Mouse (Mus musculus) lung, postnatal 0 days (tissue): Measurements from ENCODE around the gene Aldh1l2. TPM values are rescaled to one million over a fixed set of nuclear protein-coding genes. Genes with fewer than 3 reads are reported as not detected.

Source experiments
- ATAC-seq: fragments of 200-750 bp; cut with Nextera tagmentation; 2 replicates; pipeline ENCODE4 v1.8.0; 2017; ENCODE audit warnings: moderate library complexity
- DNase-seq: peaks from one replicate; pipeline ENCODE4 v3.0.0-alpha.2; 2016; ENCODE audit warnings: low spot score
- H3K27ac ChIP-seq: fragments of 300-500 bp; sonication (generic); 2 replicates; pipeline ENCODE4 v1.5.1; 2014; ENCODE audit warnings: antibody characterized with exemption, mild to moderate bottlenecking, low read length, mixed read lengths
- H3K27me3 ChIP-seq: fragments of 300-500 bp; sonication (generic); replicated peaks from 2 replicates; pipeline ENCODE4 v1.6.1; 2014; ENCODE audit warnings: low read length, mixed read lengths; ENCODE audit not compliant: insufficient read depth
- H3K36me3 ChIP-seq: fragments of 300-500 bp; sonication (generic); 2 replicates; pipeline ENCODE4 v1.6.1; 2014; ENCODE audit warnings: low read length, mixed read lengths; ENCODE audit not compliant: insufficient read depth
- H3K4me1 ChIP-seq: fragments of 300-500 bp; sonication (generic); 2 replicates; pipeline ENCODE4 v1.6.1; 2014; ENCODE audit warnings: antibody characterized with exemption, low read depth, low read length, mixed read lengths; ENCODE audit not compliant: insufficient read depth
- H3K4me2 ChIP-seq: fragments of 300-500 bp; sonication (generic); replicated peaks from 2 replicates; pipeline ENCODE4 v1.6.1; 2014; ENCODE audit warnings: low read depth, mild to moderate bottlenecking, low read length, moderate library complexity, mixed read lengths
- H3K4me3 ChIP-seq: fragments of 300-500 bp; sonication (generic); 2 replicates; pipeline ENCODE4 v1.5.1; 2014; ENCODE audit warnings: low read depth, low read length
- H3K9ac ChIP-seq: fragments of 300-500 bp; sonication (generic); replicated peaks from 2 replicates; pipeline ENCODE4 v1.6.1; 2014; ENCODE audit warnings: low read depth, mild to moderate bottlenecking
- H3K9me3 ChIP-seq: fragments of 300-500 bp; sonication (generic); 2 replicates; pipeline ENCODE4 v1.6.1; 2016; ENCODE audit warnings: low read length, mixed read lengths
- CTCF ChIP-seq: IDR thresholded peaks from 2 replicates; pipeline ENCODE4 v1.5.1; 2016; ENCODE audit warnings: antibody characterized with exemption, mild to moderate bottlenecking
- EP300 ChIP-seq: IDR thresholded peaks from 2 replicates; pipeline ENCODE4 v1.6.1; 2016; ENCODE audit warnings: antibody characterized with exemption, mild to moderate bottlenecking, control low read depth
- WGBS: fragments of 180-500 bp; shearing (Covaris S2); extraction: QIAGEN DNeasy Blood & Tissue Kit; methylation state at CpG from one replicate; pipeline ENCODE4 v1.1.7; 2014; 5-methylcytosine and 5-hydroxymethylcytosine counted together
- polyA plus RNA-seq: library from polyadenylated mRNA; unstranded; fragments of >200 nt; fragmentation: Nextera tagmentation; extraction: Ambion mirVana; gene quantifications from 2 replicates; pipeline ENCODE4 v1.2.1, GENCODE M21; 2015

Gene Aldh1l2
- polyA plus RNA-seq, 1 experiment from 2014 or later: 0.45 TPM

DNA sequence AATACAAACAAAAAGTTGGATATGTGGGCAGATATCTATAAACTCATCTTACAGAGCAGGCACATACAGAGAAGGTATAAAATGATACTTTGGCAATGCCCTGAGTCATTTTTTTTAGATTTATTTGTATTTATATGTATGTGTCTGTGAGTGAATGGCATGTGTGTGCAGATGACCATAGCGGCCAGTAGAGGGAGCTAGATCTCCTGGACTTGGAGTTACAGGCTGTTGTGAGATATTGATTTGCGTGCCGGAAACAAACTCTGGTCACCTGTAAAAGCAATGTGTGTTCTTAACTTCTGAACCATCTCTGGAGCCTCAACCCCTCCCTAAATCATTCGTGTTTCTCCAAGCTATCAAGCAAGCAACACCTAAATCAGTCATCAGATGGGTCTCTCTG, 12.9 kb downstream of the Aldh1l2 start:
- ATAC-seq: no peak
- WGBS: 81% methylated on average over 4 of the region's 4 CpGs
- DNase-seq: no peak
- no peaks in the 10 kb centered on the region for H3K27me3 ChIP-seq
- H3K27ac ChIP-seq: no peak overlapping the region
- no peak overlapping the region for H3K4me3 ChIP-seq
- no peaks in the 10 kb centered on the region for H3K9me3 ChIP-seq
- TF ChIP-seq CTCF (peak; percentile 48), EP300 (no peak)
- H3K36me3 ChIP-seq: no peaks in the 10 kb centered on the region
- no peak overlapping the region for H3K9ac ChIP-seq
- no peak overlapping the region for H3K4me2 ChIP-seq
- H3K4me1 ChIP-seq: no peaks in the 10 kb centered on the region

DNA sequence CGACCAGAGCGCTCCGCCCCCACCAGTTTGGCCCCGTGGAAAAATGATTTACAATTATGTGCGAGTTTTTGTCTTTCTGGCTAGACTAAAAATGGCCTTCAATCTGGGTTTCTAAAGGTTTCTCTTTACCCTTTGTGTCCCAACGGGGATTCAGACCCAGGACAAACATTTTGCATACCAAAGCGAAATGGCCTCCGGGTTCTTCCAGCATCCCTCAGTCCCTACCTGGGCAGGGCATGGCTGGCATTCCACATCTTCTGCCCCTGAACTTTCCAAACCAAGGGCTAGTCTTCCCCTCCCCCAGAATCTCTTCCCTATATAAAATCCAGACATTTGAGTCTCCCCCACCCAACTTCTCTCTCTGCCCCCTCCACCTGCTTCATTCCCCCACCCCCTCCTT, 20.2 kb downstream of the Aldh1l2 start:
- DNase-seq (no peak), ATAC-seq (no peak)
- no peak overlapping the region for H3K9ac ChIP-seq
- H3K4me1 ChIP-seq: no peaks in the 10 kb centered on the region
- no peak overlapping the region for H3K4me2 ChIP-seq
- H3K27me3 ChIP-seq: no peaks in the 10 kb centered on the region
- no peaks in the 10 kb centered on the region for H3K9me3 ChIP-seq
- H3K4me3 ChIP-seq: no peak overlapping the region
- no peak for TF ChIP-seq CTCF
- no peak for TF ChIP-seq EP300
- H3K27ac ChIP-seq: no peak overlapping the region
- no peaks in the 10 kb centered on the region for H3K36me3 ChIP-seq
- WGBS: 79% methylated on average over 8 of the region's 8 CpGs

DNA sequence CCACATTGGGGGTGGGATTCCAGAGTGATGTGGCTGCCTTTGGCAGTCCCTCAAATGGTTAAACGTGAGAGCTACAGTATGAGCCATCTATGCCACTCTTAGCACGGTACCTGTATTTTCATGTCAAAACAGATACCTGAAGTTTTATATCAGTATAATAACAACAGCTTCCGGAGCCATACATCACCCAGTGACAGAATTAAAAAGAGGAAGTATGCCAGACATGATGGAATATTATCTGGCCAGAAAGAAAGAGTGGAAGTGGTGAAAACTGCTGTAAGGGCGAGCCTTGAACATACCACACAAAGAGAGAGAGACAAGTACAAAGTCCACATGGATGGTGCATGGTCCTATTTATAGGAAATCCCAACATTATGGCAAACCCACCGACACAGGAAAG, 22.6 kb downstream of the Aldh1l2 start:
- Histone ChIP-seq H3K36me3 (no peaks in the 10 kb centered on the region), H3K9me3 (no peaks in the 10 kb centered on the region), H3K4me3 (no peak overlapping the region), H3K4me2 (no peak overlapping the region), H3K27me3 (no peaks in the 10 kb centered on the region), H3K9ac (no peak overlapping the region), H3K27ac (no peak overlapping the region), H3K4me1 (no peaks in the 10 kb centered on the region)
- WGBS: 74% methylated on average over 5 of the region's 5 CpGs
- no peak for ATAC-seq
- DNase-seq: no peak
- no peak for TF ChIP-seq EP300
- no peak for TF ChIP-seq CTCF

DNA sequence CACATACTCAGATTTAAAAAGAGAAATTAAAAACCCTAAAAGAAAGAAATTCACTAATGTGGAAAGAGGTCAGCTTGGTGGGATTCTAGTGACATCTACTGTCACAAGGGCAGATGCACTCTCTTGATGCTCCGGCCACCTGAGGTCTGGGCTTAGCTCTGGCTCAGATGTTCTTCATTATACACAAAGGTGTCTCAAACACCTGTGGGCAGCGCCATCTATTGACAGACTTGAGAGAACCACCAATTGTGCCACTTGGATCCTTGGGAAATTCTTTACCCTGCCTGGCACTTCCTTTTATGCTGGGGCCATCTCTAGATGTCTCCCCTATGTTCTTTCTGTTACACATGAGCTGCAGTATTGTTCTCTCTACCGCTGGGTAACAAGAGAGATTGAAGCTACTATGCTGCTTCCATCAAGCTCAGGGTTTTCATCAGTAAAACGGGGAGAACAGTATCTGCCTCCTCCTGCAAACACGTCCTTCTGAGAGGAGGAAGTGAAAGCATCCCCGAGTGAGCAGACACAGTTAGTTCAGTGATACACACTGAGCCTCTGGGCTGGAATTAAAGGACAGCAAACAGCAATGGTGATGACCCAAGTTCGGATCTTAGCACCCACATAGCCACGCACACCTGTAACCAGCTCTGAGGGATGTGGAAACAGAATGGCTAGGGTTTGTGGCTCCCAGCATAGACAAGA, 24.8 kb downstream of the Aldh1l2 start:
- H3K9me3 ChIP-seq: no peaks in the 10 kb centered on the region
- H3K27me3 ChIP-seq: no peaks in the 10 kb centered on the region
- no peak overlapping the region for H3K9ac ChIP-seq
- H3K4me1 ChIP-seq: no peaks in the 10 kb centered on the region
- no peak overlapping the region for H3K27ac ChIP-seq
- ATAC-seq: no peak
- H3K4me3 ChIP-seq: no peak overlapping the region
- WGBS: 54% methylated on average over 8 of the region's 8 CpGs
- H3K4me2 ChIP-seq: no peak overlapping the region
- no peak for TF ChIP-seq EP300
- TF ChIP-seq CTCF: peak; percentile 47
- DNase-seq: no peak
- no peaks in the 10 kb centered on the region for H3K36me3 ChIP-seq

DNA sequence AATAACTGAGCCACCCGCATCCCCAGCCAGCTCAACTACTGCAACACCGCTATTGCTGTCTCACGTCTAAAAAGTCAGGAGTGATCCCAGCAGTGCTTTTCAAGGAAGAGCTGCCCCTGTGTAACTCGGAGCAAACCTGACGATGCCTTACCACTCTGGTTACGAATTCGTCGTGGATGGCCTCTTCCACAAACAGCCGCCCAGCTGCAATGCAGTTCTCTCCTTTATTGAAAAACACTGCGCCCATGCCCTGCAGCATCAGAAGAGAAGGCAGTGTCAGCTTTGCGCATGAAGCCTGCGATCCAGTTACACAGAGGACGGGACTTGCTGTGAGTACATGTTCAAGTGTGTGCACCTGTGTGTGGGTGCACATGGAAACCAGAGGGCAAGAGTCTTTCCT, 36.6 kb downstream of the Aldh1l2 start:
- H3K4me2 ChIP-seq: no peak overlapping the region
- ATAC-seq (no peak), DNase-seq (no peak)
- H3K4me3 ChIP-seq: no peak overlapping the region
- H3K9me3 ChIP-seq: no peaks in the 10 kb centered on the region
- TF ChIP-seq CTCF (no peak), EP300 (no peak)
- WGBS: 80% methylated on average over 13 of the region's 13 CpGs
- no peaks in the 10 kb centered on the region for H3K4me1 ChIP-seq
- H3K27me3 ChIP-seq: no peaks in the 10 kb centered on the region
- H3K9ac ChIP-seq: no peak overlapping the region
- no peaks in the 10 kb centered on the region for H3K36me3 ChIP-seq
- H3K27ac ChIP-seq: no peak overlapping the region

DNA sequence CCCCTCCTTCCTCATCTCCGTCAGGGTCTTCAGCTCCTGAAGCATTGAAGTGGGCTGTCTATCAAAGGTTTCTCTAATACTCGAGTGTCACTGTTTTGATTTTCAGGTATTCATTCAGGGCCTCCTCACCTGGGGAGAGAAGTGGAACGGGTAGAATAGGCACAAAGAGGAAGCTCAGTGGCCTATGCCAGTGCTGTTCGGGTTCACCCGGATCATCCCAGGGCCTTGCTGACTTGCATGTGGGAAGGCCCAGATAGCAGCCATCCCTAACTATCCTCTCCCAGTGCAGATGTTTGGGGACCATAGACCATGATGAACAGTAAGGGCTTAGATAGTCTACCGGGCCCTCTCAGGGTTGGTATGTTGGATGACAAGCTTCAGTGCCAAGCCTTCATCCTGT, 43.4 kb downstream of the Aldh1l2 start:
- TF ChIP-seq CTCF: no peak
- Histone ChIP-seq H3K4me3 (no peak overlapping the region), H3K4me2 (no peak overlapping the region), H3K9me3 (no peaks in the 10 kb centered on the region), H3K27me3 (no peaks in the 10 kb centered on the region), H3K36me3 (no peaks in the 10 kb centered on the region), H3K9ac (no peak overlapping the region), H3K4me1 (no peaks in the 10 kb centered on the region), H3K27ac (no peak overlapping the region)
- 81% methylated on average over 6 of the region's 6 CpGs for WGBS
- ATAC-seq: no peak
- no peak for DNase-seq

DNA sequence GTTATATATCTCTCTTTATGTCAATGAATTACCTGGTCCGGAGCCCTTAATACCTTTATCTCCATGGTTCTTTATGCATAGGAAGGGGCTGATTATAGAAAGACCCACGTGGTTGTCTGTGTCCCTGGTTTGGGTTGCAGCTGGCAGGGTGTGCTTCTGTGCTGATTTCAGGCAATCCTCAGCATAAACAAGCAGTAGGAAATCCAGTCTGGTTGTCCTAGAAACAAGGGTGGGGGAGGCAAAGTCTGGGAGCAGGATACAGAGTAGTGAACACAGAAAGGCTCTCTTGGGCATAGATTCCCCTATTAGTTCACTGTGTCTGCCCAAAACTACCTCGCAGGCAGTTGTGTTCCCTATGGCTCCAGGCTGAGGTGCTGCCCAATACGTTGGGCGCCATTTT, 56.7 kb downstream of the Aldh1l2 start:
- Histone ChIP-seq H3K9ac (no peak overlapping the region), H3K4me1 (no peaks in the 10 kb centered on the region), H3K9me3 (no peaks in the 10 kb centered on the region), H3K4me3 (no peak overlapping the region), H3K27ac (no peak overlapping the region), H3K4me2 (no peak overlapping the region), H3K27me3 (no peaks in the 10 kb centered on the region), H3K36me3 (no peaks in the 10 kb centered on the region)
- DNase-seq (no peak), ATAC-seq (no peak)
- TF ChIP-seq EP300 (no peak), CTCF (no peak)
- WGBS: 86% methylated on average over 5 of the region's 5 CpGs
